Mouse (Mus musculus) CD4-positive, CD25-positive, alpha-beta regulatory T cell, adult 4 months (primary cell): ENCODE results near the gene Ralbp1. TPM values are rescaled to one million over a fixed set of nuclear protein-coding genes. Genes with fewer than 3 reads are reported as not detected.

ENCODE experiments used
- ATAC-seq: one replicate; pipeline ENCODE4 v1.8.0; 2017
- polyA plus RNA-seq, 2 experiments: library from polyadenylated mRNA; unstranded; fragments of 100-300 nt; shearing (Covaris generic); gene quantifications; one replicate each; pipeline ENCODE4 v1.2.1; 2017

The Ralbp1 gene
- polyA plus RNA-seq, 2 experiments from 2014 or later: 45.5 to 62.2 TPM

- ATAC-seq: no peak
Measured at GRCm38 (mm10) chr17:65847694-65848449, 37.7 kb downstream of the Ralbp1 start.

GRCm38 (mm10) chr17:65845423-65845822 lies 40.2 kb downstream of the Ralbp1 start:
- ATAC-seq: no peak

GRCm38 (mm10) chr17:65842669-65843381 lies 42.8 kb downstream of the Ralbp1 start:
- no peak for ATAC-seq

GRCm38 (mm10) chr17:65839541-65840256 lies 45.9 kb downstream of the Ralbp1 start:
- no peak for ATAC-seq

GRCm38 (mm10) chr17:65836746-65837145 lies 48.9 kb downstream of the Ralbp1 start:
- no peak for ATAC-seq

- no peak for ATAC-seq
Measured at GRCm38 (mm10) chr17:65833891-65834290, 51.7 kb downstream of the Ralbp1 start.

- ATAC-seq: no peak
Measured at GRCm38 (mm10) chr17:65830216-65830863, 55.3 kb downstream of the Ralbp1 start.

GRCm38 (mm10) chr17:65828951-65829350 lies 56.6 kb downstream of the Ralbp1 start:
- no peak for ATAC-seq

- ATAC-seq: no peak
Measured at GRCm38 (mm10) chr17:65827904-65828303, 57.7 kb downstream of the Ralbp1 start.

- no peak for ATAC-seq
Measured at GRCm38 (mm10) chr17:65827119-65827840, 58.3 kb downstream of the Ralbp1 start.

- ATAC-seq: peak; percentile 67
Measured at GRCm38 (mm10) chr17:65826257-65826656, 59.3 kb downstream of the Ralbp1 start.

- ATAC-seq: no peak
Measured at GRCm38 (mm10) chr17:65824246-65824645, 61.4 kb downstream of the Ralbp1 start.

- no peak for ATAC-seq
Measured at GRCm38 (mm10) chr17:65822423-65822822, 63.2 kb downstream of the Ralbp1 start.

- no peak for ATAC-seq
Measured at GRCm38 (mm10) chr17:65820197-65820596, 65.4 kb downstream of the Ralbp1 start.

GRCm38 (mm10) chr17:65813763-65814162 lies 71.8 kb downstream of the Ralbp1 start:
- ATAC-seq: no peak

GRCm38 (mm10) chr17:65811032-65811431 lies 74.6 kb downstream of the Ralbp1 start:
- no peak for ATAC-seq

GRCm38 (mm10) chr17:65806416-65806815 lies 79.2 kb downstream of the Ralbp1 start:
- no peak for ATAC-seq

- ATAC-seq: no peak
Measured at GRCm38 (mm10) chr17:65805966-65806365, 79.6 kb downstream of the Ralbp1 start.

GRCm38 (mm10) chr17:65802026-65802425 lies 83.6 kb downstream of the Ralbp1 start:
- ATAC-seq: no peak

- ATAC-seq: no peak
Measured at GRCm38 (mm10) chr17:65800451-65800850, 85.1 kb downstream of the Ralbp1 start.

GRCm38 (mm10) chr17:65799353-65799752 lies 86.2 kb downstream of the Ralbp1 start:
- no peak for ATAC-seq

GRCm38 (mm10) chr17:65798446-65798845 lies 87.2 kb downstream of the Ralbp1 start:
- peak; percentile 43 for ATAC-seq
